Mouse (Mus musculus): ENCODE data around the gene Crb3. TPM values are rescaled to one million over a fixed set of nuclear protein-coding genes. Genes with fewer than 3 reads are reported as not detected.

Crb3 gene
- polyA plus RNA-seq, 1 experiment from 2014 or later: 50.8 TPM

- H3K9me3 ChIP-seq: no peaks in the 10 kb centered on the region
- no peaks in the 10 kb centered on the region for H3K27me3 ChIP-seq (replicated peaks)
- no peak overlapping the region for H3K4me3 ChIP-seq (replicated peaks)
- no peak overlapping the region for H3K4me2 ChIP-seq
- no peak for ATAC-seq (ENCODE audit: insufficient read depth, low FRiP score, low read depth)
- 37% methylated on average over 5 of the region's 5 CpGs for WGBS
- no peak overlapping the region for H3K9ac ChIP-seq
- H3K27ac ChIP-seq: no peak overlapping the region
- H3K4me1 ChIP-seq: peaks cover 4% of the 10 kb centered on the region
- H3K36me3 ChIP-seq: no peaks in the 10 kb centered on the region
These were observed 49.8 kb downstream of the Crb3 start for GRCm38 (mm10) chr17:57108666-57109171.

GRCm38 (mm10) chr17:57110005-57110404 is 51.1 kb downstream of the Crb3 start:
- ATAC-seq (ENCODE audit: insufficient read depth, low FRiP score, low read depth): no peak
- Histone ChIP-seq H3K27ac (no peak overlapping the region), H3K4me2 (no peak overlapping the region), H3K4me1 (no peaks in the 10 kb centered on the region; the same call in 1 of the 2 replicates), H3K27me3 (replicated peaks) (no peaks in the 10 kb centered on the region), H3K9ac (no peak overlapping the region), H3K4me3 (replicated peaks) (no peak overlapping the region), H3K9me3 (no peaks in the 10 kb centered on the region), H3K36me3 (no peaks in the 10 kb centered on the region)
- WGBS: 79% methylated on average over 1 of the region's 1 CpGs

GRCm38 (mm10) chr17:57112768-57113474 is 54.0 kb downstream of the Crb3 start:
- Histone ChIP-seq H3K4me3 (replicated peaks) (no peak overlapping the region), H3K4me2 (no peak overlapping the region), H3K4me1 (no peaks in the 10 kb centered on the region), H3K27ac (no peak overlapping the region), H3K9me3 (no peaks in the 10 kb centered on the region), H3K9ac (no peak overlapping the region), H3K27me3 (replicated peaks) (no peaks in the 10 kb centered on the region), H3K36me3 (no peaks in the 10 kb centered on the region)
- ATAC-seq (ENCODE audit: insufficient read depth, low FRiP score, low read depth): no peak
- 72% methylated on average over 10 of the region's 10 CpGs for WGBS

Other genes with a start within 250 kb of the Crb3 start
- gene Rfx2, start 228.1 kb upstream of the Crb3 start, polyA plus RNA-seq (2015; fragmentation: Nextera tagmentation; extraction: Ambion mirVana): 6.1 and 6.6 TPM in 2 replicates
- not detected in 2 replicates for gene Acsbg2, start 184.7 kb upstream of the Crb3 start, polyA plus RNA-seq (2015; fragmentation: Nextera tagmentation; extraction: Ambion mirVana)
- 0.31 and 0.63 TPM in 2 replicates for gene 1700061G19Rik, start 183.6 kb upstream of the Crb3 start, polyA plus RNA-seq (2015; fragmentation: Nextera tagmentation; extraction: Ambion mirVana)
- 39.8 and 43.7 TPM in 2 replicates for gene Mllt1, start 123.7 kb upstream of the Crb3 start, polyA plus RNA-seq (2015; fragmentation: Nextera tagmentation; extraction: Ambion mirVana)
- 0.06 and 0.15 TPM in 2 replicates for gene Acer1, start 77.0 kb upstream of the Crb3 start, polyA plus RNA-seq (2015; fragmentation: Nextera tagmentation; extraction: Ambion mirVana)
- 144 and 147 TPM in 2 replicates for gene Clpp, start 68.8 kb upstream of the Crb3 start, polyA plus RNA-seq (2015; fragmentation: Nextera tagmentation; extraction: Ambion mirVana)
- gene Alkbh7, start 61.8 kb upstream of the Crb3 start, polyA plus RNA-seq (2015; fragmentation: Nextera tagmentation; extraction: Ambion mirVana): 36.6 and 38.9 TPM in 2 replicates
- 0.32 and 0.43 TPM in 2 replicates for gene Pspn, start 59.1 kb upstream of the Crb3 start, polyA plus RNA-seq (2015; fragmentation: Nextera tagmentation; extraction: Ambion mirVana)
- 58.2 and 61.1 TPM in 2 replicates for gene Gtf2f1, start 47.8 kb upstream of the Crb3 start, polyA plus RNA-seq (2015; fragmentation: Nextera tagmentation; extraction: Ambion mirVana)
- gene Gm17949, start 47.6 kb upstream of the Crb3 start, polyA plus RNA-seq (2015; fragmentation: Nextera tagmentation; extraction: Ambion mirVana): 0.51 and 0.58 TPM in 2 replicates
- gene Khsrp, start 27.6 kb upstream of the Crb3 start, polyA plus RNA-seq (2015; fragmentation: Nextera tagmentation; extraction: Ambion mirVana): 39.4 and 41.0 TPM in 2 replicates
- not detected in 2 replicates for gene Slc25a41, start 17.5 kb upstream of the Crb3 start, polyA plus RNA-seq (2015; fragmentation: Nextera tagmentation; extraction: Ambion mirVana)
- 8.7 and 10.0 TPM in 2 replicates for gene Slc25a23, start 758 bp downstream of the Crb3 start, polyA plus RNA-seq (2015; fragmentation: Nextera tagmentation; extraction: Ambion mirVana)
- 6.3 and 8.2 TPM in 2 replicates for gene Dennd1c, start 19.4 kb downstream of the Crb3 start, polyA plus RNA-seq (2015; fragmentation: Nextera tagmentation; extraction: Ambion mirVana)
- 20.3 and 23.9 TPM in 2 replicates for gene Tubb4a, start 28.7 kb downstream of the Crb3 start, polyA plus RNA-seq (2015; fragmentation: Nextera tagmentation; extraction: Ambion mirVana)
- 9.5 and 10.1 TPM in 2 replicates for gene Tnfsf9, start 46.2 kb downstream of the Crb3 start, polyA plus RNA-seq (2015; fragmentation: Nextera tagmentation; extraction: Ambion mirVana)
- 0.15 TPM in 1 of 2 replicates, not detected in the other for gene Cd70, start 90.7 kb downstream of the Crb3 start, polyA plus RNA-seq (2015; fragmentation: Nextera tagmentation; extraction: Ambion mirVana)
- 0.23 and 0.32 TPM in 2 replicates for gene Tnfsf14, start 135.1 kb downstream of the Crb3 start, polyA plus RNA-seq (2015; fragmentation: Nextera tagmentation; extraction: Ambion mirVana)
- gene C3, start 169.0 kb downstream of the Crb3 start, polyA plus RNA-seq (2015; fragmentation: Nextera tagmentation; extraction: Ambion mirVana): 9.5 and 20.2 TPM in 2 replicates
- 41.4 and 44.3 TPM in 2 replicates for gene Gpr108, start 189.3 kb downstream of the Crb3 start, polyA plus RNA-seq (2015; fragmentation: Nextera tagmentation; extraction: Ambion mirVana)
- gene Trip10, start 190.3 kb downstream of the Crb3 start, polyA plus RNA-seq (2015; fragmentation: Nextera tagmentation; extraction: Ambion mirVana): 43.1 and 43.7 TPM in 2 replicates
- 4.1 and 4.4 TPM in 2 replicates for gene Vav1, start 220.0 kb downstream of the Crb3 start, polyA plus RNA-seq (2015; fragmentation: Nextera tagmentation; extraction: Ambion mirVana)

Data from stomach, embryonic 15.5 days (tissue).